Mouse (Mus musculus) intestine, embryonic 15.5 days (tissue): Measurements from ENCODE around the gene Zcchc9. TPM values are rescaled to one million over a fixed set of nuclear protein-coding genes. Genes with fewer than 3 reads are reported as not detected.
A peak's percentile ranks its signal among the peaks of the same experiment; 100 is the strongest.

ENCODE experiments used
- ATAC-seq: fragments of 200-750 bp; cut with Nextera tagmentation; 2 replicates; pipeline ENCODE4 v1.8.0; 2017; ENCODE audit warnings: moderate TSS enrichment, moderate library complexity
- H3K27ac ChIP-seq: fragments of 300-500 bp; sonication (generic); 2 replicates; pipeline ENCODE4 v1.5.1; 2015; ENCODE audit warnings: mild to moderate bottlenecking, inconsistent platforms
- H3K27me3 ChIP-seq: fragments of 300-500 bp; sonication (generic); replicated peaks from 2 replicates; pipeline ENCODE4 v1.6.1; 2015; ENCODE audit warnings: inconsistent platforms
- H3K36me3 ChIP-seq: fragments of 300-500 bp; sonication (generic); 2 replicates; pipeline ENCODE4 v1.6.1; 2015; ENCODE audit warnings: inconsistent platforms
- H3K4me1 ChIP-seq: fragments of 300-500 bp; sonication (generic); replicated peaks from 2 replicates; pipeline ENCODE4 v1.6.1; 2015; ENCODE audit warnings: inconsistent platforms
- H3K4me2 ChIP-seq: fragments of 300-500 bp; sonication (generic); replicated peaks from 2 replicates; pipeline ENCODE4 v1.6.1; 2015; ENCODE audit warnings: mild to moderate bottlenecking, inconsistent platforms
- H3K4me3 ChIP-seq: fragments of 300-500 bp; sonication (generic); replicated peaks from 2 replicates; pipeline ENCODE4 v1.5.1; 2015; ENCODE audit warnings: inconsistent platforms
- H3K9ac ChIP-seq: fragments of 300-500 bp; sonication (generic); 2 replicates; pipeline ENCODE4 v1.6.1; 2015; ENCODE audit warnings: inconsistent platforms
- H3K9me3 ChIP-seq: fragments of 300-500 bp; sonication (generic); 2 replicates; pipeline ENCODE4 v1.6.1; 2016; ENCODE audit warnings: inconsistent platforms
- WGBS: fragments of 180-500 bp; shearing (Covaris S2); methylation state at CpG from one replicate; pipeline ENCODE4 v1.1.7; 2015; 5-methylcytosine and 5-hydroxymethylcytosine counted together
- polyA plus RNA-seq: library from polyadenylated mRNA; unstranded; fragments of >200 nt; fragmentation: Nextera tagmentation; extraction: Ambion mirVana; gene quantifications from 2 replicates; pipeline ENCODE4 v1.2.1, GENCODE M21; 2015

Zcchc9 gene
- polyA plus RNA-seq, 1 experiment from 2014 or later = 28.7 TPM

DNA sequence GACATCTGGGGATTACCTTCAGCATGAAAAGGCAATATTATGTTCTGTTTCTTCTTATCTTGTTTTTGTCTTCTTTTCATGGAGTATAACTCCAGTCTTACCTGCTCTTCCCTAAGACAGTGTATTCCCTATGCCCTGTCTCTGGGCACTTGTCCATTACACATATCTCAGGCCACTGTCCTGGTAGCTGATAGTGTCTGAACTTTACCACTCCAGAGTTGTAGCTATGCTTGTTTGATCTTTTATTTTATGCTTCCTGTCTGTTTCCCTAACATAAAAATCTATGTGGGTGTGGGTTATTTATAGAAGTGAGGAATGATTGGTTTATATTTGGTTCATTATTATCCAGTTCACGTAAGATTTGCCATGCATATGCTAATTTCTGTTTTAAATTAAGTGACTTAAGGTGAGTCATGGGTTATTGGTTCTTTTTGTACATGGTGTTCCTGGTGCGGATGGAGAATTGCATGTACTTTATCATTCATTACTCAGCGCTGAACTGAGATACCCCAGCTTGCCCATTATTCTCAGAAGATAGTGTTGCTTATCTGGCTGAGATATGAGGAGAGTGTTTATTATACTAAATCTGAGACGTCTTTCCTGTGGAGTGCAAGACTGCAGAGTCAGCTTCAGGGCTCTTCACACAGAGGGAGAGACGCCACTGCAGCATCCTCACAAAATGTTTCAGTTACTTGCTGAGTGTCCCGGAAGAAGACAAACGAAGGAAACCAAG is 49.0 kb downstream of the Zcchc9 start:
- Histone ChIP-seq H3K36me3 (no peaks in the 10 kb centered on the region), H3K27me3 (no peaks in the 10 kb centered on the region), H3K9me3 (no peaks in the 10 kb centered on the region), H3K4me2 (no peak overlapping the region), H3K27ac (no peak overlapping the region), H3K4me1 (no peaks in the 10 kb centered on the region), H3K9ac (no peak overlapping the region), H3K4me3 (no peak overlapping the region)
- ATAC-seq = peak; percentile 86
- 57% methylated on average over 7 of the region's 7 CpGs for WGBS

DNA sequence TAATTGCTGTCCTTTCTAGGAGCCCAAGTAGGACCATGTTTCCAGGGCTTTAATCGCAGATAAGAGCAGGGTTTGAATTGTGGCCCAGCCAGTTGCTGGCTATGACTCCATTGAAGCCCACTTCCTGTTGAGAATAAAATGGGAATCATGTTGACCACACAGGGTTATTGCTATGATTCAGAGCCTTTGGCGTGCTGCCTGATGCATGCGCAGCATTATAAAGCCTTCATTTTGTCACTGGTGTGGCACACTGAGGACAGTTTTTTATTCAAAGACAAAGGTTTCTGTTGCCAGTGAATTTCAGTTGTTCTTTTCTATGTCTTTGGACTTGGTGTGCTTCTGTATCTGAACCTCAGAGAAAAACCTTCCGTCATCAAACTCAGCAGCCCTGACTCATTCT is 51.3 kb downstream of the Zcchc9 start:
- H3K4me1 ChIP-seq = no peaks in the 10 kb centered on the region
- no peak overlapping the region for H3K9ac ChIP-seq
- H3K9me3 ChIP-seq = no peaks in the 10 kb centered on the region
- no peaks in the 10 kb centered on the region for H3K27me3 ChIP-seq
- 87% methylated on average over 4 of the region's 4 CpGs for WGBS
- H3K4me2 ChIP-seq = no peak overlapping the region
- H3K27ac ChIP-seq = no peak overlapping the region
- ATAC-seq = no peak
- no peaks in the 10 kb centered on the region for H3K36me3 ChIP-seq
- no peak overlapping the region for H3K4me3 ChIP-seq

DNA sequence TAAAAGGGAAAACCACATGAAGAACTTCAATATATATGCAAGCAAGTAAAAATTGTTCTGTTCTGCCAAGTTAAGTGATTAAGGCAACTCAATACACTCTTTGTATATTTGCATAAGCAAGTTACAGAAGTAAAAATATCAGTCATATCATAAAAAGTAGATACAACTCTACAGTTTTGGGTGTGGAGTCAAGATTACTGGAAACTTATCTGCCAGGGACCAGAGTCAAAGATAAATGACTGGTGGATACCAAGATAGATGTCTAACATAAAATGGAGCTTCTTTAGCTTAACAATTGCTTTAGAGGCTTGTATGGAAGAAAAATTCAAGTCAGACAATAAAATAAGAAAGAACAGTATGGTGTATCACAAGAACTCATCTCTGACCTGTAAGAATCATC is 52.7 kb downstream of the Zcchc9 start:
- Histone ChIP-seq H3K4me3 (no peak overlapping the region), H3K27ac (no peak overlapping the region), H3K4me2 (no peak overlapping the region), H3K27me3 (no peaks in the 10 kb centered on the region), H3K9me3 (no peaks in the 10 kb centered on the region), H3K4me1 (no peaks in the 10 kb centered on the region), H3K9ac (no peak overlapping the region), H3K36me3 (no peaks in the 10 kb centered on the region)
- ATAC-seq = no peak

DNA sequence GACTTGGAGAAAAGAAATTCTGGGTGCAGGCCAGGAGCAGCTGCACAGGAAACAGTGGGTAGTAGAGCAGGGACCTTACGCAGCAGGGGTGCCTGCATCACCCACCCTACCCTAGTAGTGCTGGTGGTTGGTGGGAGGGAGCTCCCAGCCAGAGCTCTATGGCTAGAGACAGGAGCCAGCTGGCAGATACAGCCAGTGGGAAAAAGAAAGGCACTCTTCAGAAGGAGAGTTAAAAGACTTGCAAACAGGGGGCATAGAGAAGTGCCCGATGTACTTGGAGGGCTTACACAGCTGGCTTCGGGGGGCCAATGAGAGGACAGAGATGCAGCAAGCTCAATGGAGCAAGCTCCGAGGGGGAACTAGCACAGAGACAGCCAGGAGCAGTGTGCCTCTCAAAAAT is 53.8 kb downstream of the Zcchc9 start:
- Histone ChIP-seq H3K36me3 (no peaks in the 10 kb centered on the region), H3K27me3 (no peaks in the 10 kb centered on the region), H3K9me3 (no peaks in the 10 kb centered on the region), H3K27ac (no peak overlapping the region), H3K4me3 (no peak overlapping the region), H3K4me1 (no peaks in the 10 kb centered on the region), H3K4me2 (no peak overlapping the region), H3K9ac (no peak overlapping the region)
- no peak for ATAC-seq
- WGBS = 61% methylated on average over 4 of the region's 4 CpGs

DNA sequence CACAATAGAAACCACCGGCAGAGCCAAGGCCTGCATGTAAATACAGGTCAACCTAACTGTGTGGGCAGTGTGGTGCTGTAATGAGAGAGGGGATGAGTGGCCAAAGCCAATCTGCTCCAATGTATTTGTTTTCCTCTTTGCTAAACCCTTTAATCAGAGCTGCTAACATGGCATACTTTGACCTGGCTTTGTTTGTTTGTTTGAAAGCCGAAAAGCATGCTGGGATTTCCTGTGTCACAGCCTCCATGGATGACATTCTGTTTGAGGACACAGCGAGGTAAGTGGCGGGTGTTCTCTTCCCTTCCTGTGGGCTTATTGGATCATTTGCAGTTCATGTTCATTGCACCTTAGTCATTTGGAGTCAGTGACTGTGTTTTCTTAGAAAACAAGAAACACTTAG is 57.5 kb downstream of the Zcchc9 start:
- no peak overlapping the region for H3K9ac ChIP-seq
- H3K9me3 ChIP-seq = no peaks in the 10 kb centered on the region
- H3K4me1 ChIP-seq = no peaks in the 10 kb centered on the region
- H3K4me2 ChIP-seq = no peak overlapping the region
- no peak overlapping the region for H3K4me3 ChIP-seq
- 83% methylated on average over 4 of the region's 4 CpGs for WGBS
- H3K36me3 ChIP-seq = no peaks in the 10 kb centered on the region
- ATAC-seq = no peak
- no peaks in the 10 kb centered on the region for H3K27me3 ChIP-seq
- no peak overlapping the region for H3K27ac ChIP-seq

DNA sequence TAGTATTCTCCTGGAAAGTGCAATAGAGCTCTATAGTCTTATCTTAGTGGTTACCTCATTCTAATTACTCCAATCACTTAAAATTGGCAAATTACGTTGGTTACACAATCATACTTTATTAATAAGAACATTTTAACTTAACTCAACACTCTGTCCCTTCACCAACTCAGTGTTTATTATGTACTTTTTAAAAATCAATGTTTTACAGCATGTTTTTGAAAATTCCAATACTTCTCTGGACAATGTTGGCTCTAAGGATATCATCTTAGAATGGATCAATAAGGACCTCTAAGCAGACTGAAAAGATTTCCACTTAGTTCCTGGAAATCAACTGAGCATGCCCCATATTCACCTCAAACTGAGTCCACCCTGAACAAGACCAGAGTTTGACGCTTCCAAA is 59.1 kb downstream of the Zcchc9 start:
- Histone ChIP-seq H3K4me3 (no peak overlapping the region), H3K4me1 (no peaks in the 10 kb centered on the region), H3K36me3 (no peaks in the 10 kb centered on the region), H3K9ac (no peak overlapping the region), H3K27me3 (no peaks in the 10 kb centered on the region), H3K4me2 (no peak overlapping the region), H3K9me3 (no peaks in the 10 kb centered on the region), H3K27ac (no peak overlapping the region)
- no peak for ATAC-seq
- WGBS = 89% methylated on average over 2 of the region's 2 CpGs

Other genes with a start within 250 kb of the Zcchc9 start
- gene Acot12, start 66.2 kb downstream of the Zcchc9 start, polyA plus RNA-seq = 0.20 and 0.33 TPM in 2 replicates
- 1.5 and 1.7 TPM in 2 replicates for gene Ckmt2, start 69.2 kb upstream of the Zcchc9 start, polyA plus RNA-seq